Mouse (Mus musculus) ES-Bruce4 (cell line): ENCODE data around the gene Otud3. TPM values are rescaled to one million over a fixed set of nuclear protein-coding genes. Genes with fewer than 3 reads are reported as not detected.
A peak's percentile ranks its signal among the peaks of the same experiment; 100 is the strongest.
"Not testable (repeated sequence)": the region's sequence is repeated elsewhere in the genome, so short reads cannot be mapped to it uniquely, and the experiment has no call there.

Source experiments
- H3K27ac ChIP-seq: 2 replicates; pipeline ENCODE4 v1.5.1; 2012; ENCODE audit warnings: low read length, inconsistent platforms; ENCODE audit not compliant: insufficient read depth
- H3K27me3 ChIP-seq: 2 replicates; pipeline ENCODE4 v1.6.1; 2012; ENCODE audit warnings: mild to moderate bottlenecking, low read length, inconsistent platforms; ENCODE audit not compliant: control insufficient read depth, poor library complexity, insufficient read depth, severe bottlenecking
- H3K36me3 ChIP-seq: 2 replicates; pipeline ENCODE4 v1.6.1; 2012; ENCODE audit warnings: inconsistent platforms, mild to moderate bottlenecking, low read length, moderate library complexity; ENCODE audit not compliant: control insufficient read depth, poor library complexity, insufficient read depth, severe bottlenecking
- H3K4me1 ChIP-seq: one replicate; pipeline ENCODE4 v1.8.1; 2011; ENCODE audit warnings: low read length; ENCODE audit not compliant: control insufficient read depth, insufficient read depth
- H3K4me3 ChIP-seq: 2 replicates; pipeline ENCODE4 v1.5.1; 2011; ENCODE audit warnings: low read depth, mild to moderate bottlenecking, low read length
- H3K9ac ChIP-seq: 2 replicates; pipeline ENCODE4 v1.6.1; 2012; ENCODE audit warnings: low read depth, mild to moderate bottlenecking, inconsistent platforms; ENCODE audit not compliant: poor library complexity, severe bottlenecking
- H3K9me3 ChIP-seq: replicated peaks from 2 replicates; pipeline ENCODE4 v1.6.1; 2012; ENCODE audit warnings: mild to moderate bottlenecking, low read length, inconsistent platforms; ENCODE audit not compliant: control insufficient read depth, poor library complexity, insufficient read depth, severe bottlenecking
- CTCF ChIP-seq: IDR thresholded peaks from one replicate; pipeline ENCODE4 v1.8.1; 2011; ENCODE audit warnings: low read depth, low read length
- EP300 ChIP-seq: IDR thresholded peaks from 2 replicates; pipeline ENCODE4 v1.6.1; 2011; ENCODE audit warnings: low read depth, low read length; ENCODE audit not compliant: insufficient read depth
- POLR2A ChIP-seq: IDR thresholded peaks from one replicate; pipeline ENCODE4 v1.8.1; 2011; ENCODE audit warnings: low read length; ENCODE audit not compliant: insufficient read depth
- polyA plus RNA-seq: library from polyadenylated mRNA; stranded (reverse); fragments of >200 nt; gene quantifications from 2 replicates; pipeline ENCODE4 v1.2.4, GENCODE M21; 2011; ENCODE audit warnings: low read depth; ENCODE audit not compliant: missing spikeins, insufficient read depth, insufficient read length

Gene Otud3
- polyA plus RNA-seq, 1 experiment: 8.7 TPM

- Histone ChIP-seq H3K9me3 (no peaks in the 10 kb centered on the region), H3K4me1 (no peaks in the 10 kb centered on the region), H3K4me3 (no peak overlapping the region), H3K27ac (no peak overlapping the region), H3K27me3 (no peaks in the 10 kb centered on the region), H3K36me3 (peaks cover 2% of the 10 kb centered on the region; the same call in 1 of the 2 replicates), H3K9ac (no peak overlapping the region)
- TF ChIP-seq POLR2A (no peak), EP300 (no peak), CTCF (no peak)
These were observed 8.0 kb downstream of the Otud3 start for GRCm38 (mm10) chr4:138905624-138906337.

GRCm38 (mm10) chr4:138899361-138899760 lies 14.4 kb downstream of the Otud3 start:
- peaks cover 4% of the 10 kb centered on the region for H3K36me3 ChIP-seq
- no peaks in the 10 kb centered on the region for H3K9me3 ChIP-seq
- no peak overlapping the region for H3K27ac ChIP-seq
- H3K4me1 ChIP-seq: no peaks in the 10 kb centered on the region
- no peaks in the 10 kb centered on the region for H3K27me3 ChIP-seq
- H3K9ac ChIP-seq: no peak overlapping the region
- TF ChIP-seq EP300 (no peak), POLR2A (no peak), CTCF (no peak)
- H3K4me3 ChIP-seq: no peak overlapping the region

GRCm38 (mm10) chr4:138893789-138894188 lies 20.0 kb downstream of the Otud3 start:
- H3K27ac ChIP-seq, H3K4me3 ChIP-seq, H3K9me3 ChIP-seq, H3K9ac ChIP-seq, H3K36me3 ChIP-seq, H3K27me3 ChIP-seq: not testable (repeated sequence)
- H3K4me1 ChIP-seq: peaks cover 11% of the 10 kb centered on the region

GRCm38 (mm10) chr4:138892655-138893054 lies 21.1 kb downstream of the Otud3 start:
- H3K27ac ChIP-seq: no peak overlapping the region

GRCm38 (mm10) chr4:138889635-138890034 lies 24.1 kb downstream of the Otud3 start:
- Histone ChIP-seq H3K27ac (peak overlapping the region; percentile 44; the same call in 1 of the 2 replicates), H3K9ac (no peak overlapping the region), H3K4me1 (peaks cover 11% of the 10 kb centered on the region), H3K27me3 (no peaks in the 10 kb centered on the region), H3K36me3 (no peaks in the 10 kb centered on the region), H3K9me3 (no peaks in the 10 kb centered on the region), H3K4me3 (no peak overlapping the region)
- TF ChIP-seq POLR2A: no peak
- no peak for TF ChIP-seq EP300
- TF ChIP-seq CTCF: no peak

More at GRCm38 (mm10) chr4:138892655-138893054, 21.1 kb downstream of the Otud3 start:
- no peaks in the 10 kb centered on the region for H3K27me3 ChIP-seq
- H3K9me3 ChIP-seq: no peaks in the 10 kb centered on the region
- no peaks in the 10 kb centered on the region; the same call in 1 of the 2 replicates for H3K36me3 ChIP-seq
- H3K4me3 ChIP-seq: no peak overlapping the region
- TF ChIP-seq POLR2A: no peak
- TF ChIP-seq CTCF: no peak
- no peak for TF ChIP-seq EP300
- H3K4me1 ChIP-seq: peaks cover 11% of the 10 kb centered on the region
- no peak overlapping the region for H3K9ac ChIP-seq

- no peaks in the 10 kb centered on the region for H3K36me3 ChIP-seq
- peaks cover 11% of the 10 kb centered on the region for H3K4me1 ChIP-seq
- peak; percentile 68 for TF ChIP-seq EP300
- no peak for TF ChIP-seq CTCF
- no peaks in the 10 kb centered on the region for H3K27me3 ChIP-seq
- H3K9ac ChIP-seq: no peak overlapping the region
- H3K9me3 ChIP-seq: no peaks in the 10 kb centered on the region
- H3K4me3 ChIP-seq: no peak overlapping the region
- H3K27ac ChIP-seq: peak overlapping the region; percentile 44
These were observed 24.6 kb downstream of the Otud3 start for GRCm38 (mm10) chr4:138889165-138889564.
